Mouse (Mus musculus) heart, postnatal 14 days (tissue): Measurements from ENCODE around the gene Ackr2. TPM values are rescaled to one million over a fixed set of nuclear protein-coding genes. Genes with fewer than 3 reads are reported as not detected.
A peak's percentile ranks its signal among the peaks of the same experiment; 100 is the strongest.

ENCODE experiments used
- DNase-seq, 2 experiments: peaks; one replicate each; pipeline ENCODE4 v3.0.0; 2021 to 2022
- intact Hi-C: fragments of 180-260 bp; cut with DNase I; formaldehyde crosslinking; loops from one replicate; pipeline ENCODE4 v1.15.1; 2025
- total RNA-seq, 2 experiments: library from RNA; stranded (reverse); gene quantifications; 2 replicates each; pipeline ENCODE4 v1.2.3; 2021

Ackr2 gene
- total RNA-seq, 2 experiments from 2014 or later: 2.0 to 3.4 TPM

- intact Hi-C loops: no loop called here
- DNase-seq: peak; percentile 75 to 84
These were observed 52.4 kb downstream of the Ackr2 start, which contains the start of gene Fam198a for GRCm38 (mm10) chr9:121950418-121951113. Gene Fam198a (plus strand): TSS chr9:121950988.

- DNase-seq: no peak
- intact Hi-C loops: no loop called here
These were observed 52.9 kb downstream of the Ackr2 start for GRCm38 (mm10) chr9:121951114-121951423.

GRCm38 (mm10) chr9:121952596-121952995 is 54.4 kb downstream of the Ackr2 start:
- no peak for DNase-seq
- intact Hi-C loops: no loop called here

- intact Hi-C loops: no loop called here
- DNase-seq: no peak
These were observed 61.9 kb downstream of the Ackr2 start for GRCm38 (mm10) chr9:121959966-121960635.

Other genes with a start within 250 kb of the Ackr2 start
- gene Sec22c, start 192.9 kb upstream of the Ackr2 start, total RNA-seq: 1 to 10 TPM; 5.3 to 5.8 TPM
- gene Ss18l2, start 188.0 kb upstream of the Ackr2 start, total RNA-seq: 100 to 1,000 TPM; 128 to 131 TPM
- gene Nktr, start 179.2 kb upstream of the Ackr2 start, total RNA-seq: 10 to 100 TPM; 44.8 to 46.5 TPM
- 10 to 100 TPM; 89.4 to 91.9 TPM for gene Zfp651, start 139.0 kb upstream of the Ackr2 start, total RNA-seq
- 1 to 10 TPM; 6.7 to 6.8 TPM for gene Klhl40, start 120.7 kb upstream of the Ackr2 start, total RNA-seq
- gene Hhatl, start 105.8 kb upstream of the Ackr2 start, total RNA-seq: 100 to 1,000 TPM; 118 to 123 TPM
- under 1 TPM in 1 of 2 experiments, not detected in 1; 0.38 TPM for gene Ccdc13, start 58.9 kb upstream of the Ackr2 start, total RNA-seq
- 100 to 1,000 TPM; 203 to 224 TPM for gene Higd1a, start 40.0 kb upstream of the Ackr2 start, total RNA-seq
- gene Cyp8b1, start 17.9 kb downstream of the Ackr2 start, total RNA-seq: under 1 TPM in 1 of 2 experiments, not detected in 1; 0.10 TPM
- gene Fam198a, start 52.6 kb downstream of the Ackr2 start, total RNA-seq: 1 to 10 TPM; 1.7 to 1.8 TPM
- gene Pomgnt2, start 98.8 kb downstream of the Ackr2 start, total RNA-seq: 10 to 100 TPM in 1 of 2 experiments, 1 to 10 TPM in 1; 9.7 to 11.3 TPM
- 100 to 1,000 TPM; 173 to 206 TPM for gene Snrk, start 218.9 kb downstream of the Ackr2 start, total RNA-seq